Mouse (Mus musculus) heart, embryonic 11.5 days (tissue): ENCODE results near the gene Chmp1a. TPM values are rescaled to one million over a fixed set of nuclear protein-coding genes. Genes with fewer than 3 reads are reported as not detected.
"Not testable (repeated sequence)": the region's sequence is repeated elsewhere in the genome, so short reads cannot be mapped to it uniquely, and the experiment has no call there.

Experiments used
- ATAC-seq: fragments of 200-750 bp; cut with Nextera tagmentation; replicated peaks from 2 replicates; pipeline ENCODE4 v1.8.0; 2017; ENCODE audit warnings: moderate library complexity; ENCODE audit not compliant: insufficient number of reproducible peaks, low FRiP score, low TSS enrichment
- H3K27ac ChIP-seq: fragments of 300-500 bp; sonication (generic); 2 replicates; pipeline ENCODE4 v1.5.1; 2014; ENCODE audit warnings: mild to moderate bottlenecking, low read depth, low read length
- H3K27me3 ChIP-seq: fragments of 300-500 bp; sonication (generic); 2 replicates; pipeline ENCODE4 v1.6.1; 2014; ENCODE audit warnings: mild to moderate bottlenecking, low read length, mixed read lengths; ENCODE audit not compliant: control insufficient read depth, insufficient read depth
- H3K36me3 ChIP-seq: fragments of 300-500 bp; sonication (generic); 2 replicates; pipeline ENCODE4 v1.6.1; 2014; ENCODE audit warnings: mild to moderate bottlenecking, low read length, moderate library complexity, mixed read lengths; ENCODE audit not compliant: control insufficient read depth, insufficient read depth
- H3K4me1 ChIP-seq: fragments of 300-500 bp; sonication (generic); 2 replicates; pipeline ENCODE4 v1.6.1; 2014; ENCODE audit warnings: low read length; ENCODE audit not compliant: control insufficient read depth, insufficient read depth
- H3K4me2 ChIP-seq: fragments of 300-500 bp; sonication (generic); 2 replicates; pipeline ENCODE4 v1.6.1; 2014; ENCODE audit warnings: mild to moderate bottlenecking, moderate library complexity
- H3K4me3 ChIP-seq: fragments of 300-500 bp; sonication (generic); 2 replicates; pipeline ENCODE4 v1.5.1; 2014; ENCODE audit warnings: low read depth, low read length
- H3K9ac ChIP-seq: fragments of 300-500 bp; sonication (generic); 2 replicates; pipeline ENCODE4 v1.6.1; 2014; ENCODE audit warnings: mild to moderate bottlenecking, low read depth, low read length, moderate library complexity
- H3K9me3 ChIP-seq: fragments of 300-500 bp; sonication (generic); replicated peaks from 2 replicates; pipeline ENCODE4 v1.6.1; 2016; ENCODE audit warnings: low read length; ENCODE audit not compliant: control insufficient read depth
- WGBS: fragments of 180-500 bp; shearing (Covaris S2); extraction: QIAGEN DNeasy Blood & Tissue Kit; methylation state at CpG from one replicate; pipeline ENCODE4 v1.1.7; 2014; ENCODE audit not compliant: insufficient replicate concordance; 5-methylcytosine and 5-hydroxymethylcytosine counted together
- polyA plus RNA-seq: library from polyadenylated mRNA; unstranded; fragments of >200 nt; fragmentation: Nextera tagmentation; extraction: Ambion mirVana; gene quantifications from 2 replicates; pipeline ENCODE4 v1.2.1, GENCODE M21; 2014

Gene Chmp1a
- polyA plus RNA-seq, 1 experiment from 2014 or later: 63.1 TPM

DNA sequence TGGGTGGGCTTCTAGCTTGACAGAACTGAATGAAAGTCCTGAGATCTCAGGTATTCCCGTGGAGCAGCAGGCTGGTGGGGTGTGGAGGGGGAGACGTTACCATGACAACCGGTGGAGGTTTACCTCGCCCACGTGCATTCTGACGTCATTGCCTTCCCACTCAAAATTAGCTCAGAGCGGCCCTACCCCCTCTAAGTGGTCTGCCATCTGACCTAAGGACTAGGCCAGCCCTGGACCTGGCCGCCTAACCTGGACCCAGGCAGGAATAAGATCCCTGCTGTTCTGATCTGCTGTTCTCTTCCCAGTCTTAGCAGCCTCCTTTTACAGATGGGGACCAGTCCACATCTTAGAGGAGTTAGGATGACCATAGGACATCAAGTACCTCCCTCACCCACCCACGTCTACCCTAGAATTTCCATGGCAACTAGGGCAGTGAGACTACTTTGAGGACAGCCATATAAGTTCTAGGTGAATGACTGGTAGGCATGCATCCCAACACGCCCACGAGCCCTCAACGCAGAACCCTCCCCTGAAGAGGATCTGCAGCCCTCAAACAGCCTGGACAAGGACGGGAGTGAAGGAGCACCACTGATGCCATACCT, 22.5 kb upstream of the Chmp1a start:
- Histone ChIP-seq H3K9ac (peak overlapping the region; percentile 56), H3K27me3 (peaks cover 31% of the 10 kb centered on the region), H3K4me3 (peak overlapping the region; percentile 50), H3K4me1 (peaks cover 7% of the 10 kb centered on the region; the same call in 1 of the 2 replicates), H3K27ac (no peak overlapping the region), H3K4me2 (peak overlapping the region; percentile 80), H3K36me3 (no peaks in the 10 kb centered on the region), H3K9me3 (no peaks in the 10 kb centered on the region)
- ATAC-seq: no peak
- 37% methylated on average over 13 of the region's 13 CpGs for WGBS

DNA sequence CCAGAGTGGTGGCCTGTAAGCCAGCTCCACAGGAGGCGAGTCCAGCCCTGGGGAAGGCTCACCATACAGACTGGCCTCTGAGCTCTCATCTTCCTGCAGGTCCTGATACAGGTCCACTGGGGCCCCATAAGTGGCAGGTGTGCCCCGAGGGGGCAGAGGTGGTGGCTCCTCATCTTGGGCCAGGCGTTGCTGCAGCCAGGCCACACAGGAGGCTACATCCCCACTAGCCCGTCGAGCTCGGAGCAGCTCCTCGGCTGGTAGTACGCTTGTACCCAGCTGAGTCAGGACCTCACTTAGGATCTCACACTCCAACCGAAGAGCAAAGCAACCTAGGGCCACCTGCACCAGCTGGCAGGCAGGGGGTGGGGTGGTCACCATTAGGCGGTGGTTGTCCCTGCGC, 21.2 kb upstream of the Chmp1a start:
- H3K9me3 ChIP-seq: no peaks in the 10 kb centered on the region
- H3K27ac ChIP-seq: no peak overlapping the region
- H3K4me3 ChIP-seq: no peak overlapping the region
- H3K9ac ChIP-seq: no peak overlapping the region
- peaks cover 7% of the 10 kb centered on the region; the same call in 1 of the 2 replicates for H3K4me1 ChIP-seq
- H3K27me3 ChIP-seq: peaks cover 31% of the 10 kb centered on the region
- 0 out of 2 replicates have a peak, but pooled peaks cover 3% of the 10 kb centered on the region for H3K36me3 ChIP-seq
- H3K4me2 ChIP-seq: no peak overlapping the region
- ATAC-seq: no peak
- 78% methylated on average over 11 of the region's 11 CpGs for WGBS

DNA sequence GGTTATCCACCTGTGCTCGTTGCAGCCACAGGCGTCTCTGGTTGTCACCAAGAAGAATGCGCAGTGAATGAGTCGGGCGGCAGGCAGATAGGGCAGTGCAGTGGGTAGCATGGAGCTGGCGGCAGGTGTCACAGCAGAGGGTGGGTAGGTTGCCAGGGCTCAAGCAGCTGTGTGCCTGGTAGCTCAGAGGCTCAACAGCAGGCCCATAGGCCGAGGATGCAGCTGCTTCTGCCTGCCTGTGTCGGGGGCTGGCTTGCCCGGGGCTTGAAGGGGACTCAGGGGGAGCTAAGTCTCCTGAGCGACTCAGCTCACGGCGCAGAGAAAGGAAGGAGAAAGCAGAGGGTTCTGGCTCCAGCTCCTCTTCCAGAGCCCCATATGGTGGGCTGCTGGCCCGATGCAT, 20.7 kb upstream of the Chmp1a start:
- H3K9ac ChIP-seq: no peak overlapping the region
- WGBS: 52% methylated on average over 13 of the region's 13 CpGs
- no peak for ATAC-seq

DNA sequence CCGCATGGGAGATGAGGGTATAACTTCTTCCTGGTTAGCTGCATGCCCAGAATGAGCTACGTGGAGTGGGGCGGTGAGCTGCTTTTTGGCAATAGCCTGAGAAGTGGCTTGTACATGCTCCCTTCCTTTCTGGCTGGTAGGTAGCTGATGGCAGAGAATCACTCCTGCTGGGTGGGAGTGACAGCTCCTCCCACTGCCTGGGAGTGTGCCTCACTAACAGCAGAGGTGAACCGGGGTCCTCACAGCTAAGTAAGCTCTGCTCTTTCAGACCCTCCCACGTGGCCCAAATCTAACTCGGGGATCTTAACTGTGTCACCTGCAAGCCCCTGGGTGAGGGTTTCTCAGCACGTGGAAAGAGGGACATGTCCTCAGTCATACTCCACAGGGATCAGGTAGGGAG, 20.0 kb upstream of the Chmp1a start:
- Histone ChIP-seq H3K4me2 (no peak overlapping the region), H3K4me3 (no peak overlapping the region), H3K27ac (no peak overlapping the region), H3K4me1 (peaks cover 7% of the 10 kb centered on the region; the same call in 1 of the 2 replicates), H3K9me3 (no peaks in the 10 kb centered on the region), H3K9ac (no peak overlapping the region), H3K36me3 (0 out of 2 replicates have a peak, but pooled peaks cover 3% of the 10 kb centered on the region), H3K27me3 (peaks cover 31% of the 10 kb centered on the region)
- no peak for ATAC-seq
- 36% methylated on average over 7 of the region's 7 CpGs for WGBS

More for the DNA sequence above, 20.7 kb upstream of the Chmp1a start:
- H3K4me1 ChIP-seq: peaks cover 7% of the 10 kb centered on the region; the same call in 1 of the 2 replicates
- no peaks in the 10 kb centered on the region for H3K9me3 ChIP-seq
- no peak overlapping the region for H3K27ac ChIP-seq
- 0 out of 2 replicates have a peak, but pooled peaks cover 3% of the 10 kb centered on the region for H3K36me3 ChIP-seq
- no peak overlapping the region for H3K4me2 ChIP-seq
- H3K4me3 ChIP-seq: no peak overlapping the region
- peaks cover 31% of the 10 kb centered on the region for H3K27me3 ChIP-seq

DNA sequence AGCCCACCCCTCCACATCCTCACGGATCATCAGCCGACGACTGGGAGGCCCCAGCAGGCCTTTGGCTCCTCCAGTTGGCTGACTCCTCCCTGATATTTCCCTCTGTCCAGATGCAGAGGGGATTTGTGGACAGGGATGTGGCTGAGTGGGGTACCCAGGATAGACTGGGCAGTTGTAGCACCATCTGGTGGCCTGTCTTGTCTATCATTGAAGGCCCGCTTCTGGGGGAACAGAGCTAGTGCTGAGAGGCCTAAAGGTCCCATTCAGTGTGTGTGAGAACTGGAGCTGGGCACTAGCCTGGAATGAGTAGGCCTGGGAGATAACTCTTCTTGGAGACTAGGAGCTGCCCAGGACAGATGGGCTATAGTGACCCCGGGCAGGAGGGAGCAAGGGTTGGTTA, 19.2 kb upstream of the Chmp1a start:
- no peak overlapping the region for H3K27ac ChIP-seq
- H3K4me3 ChIP-seq: no peak overlapping the region
- no peaks in the 10 kb centered on the region for H3K9me3 ChIP-seq
- H3K4me2 ChIP-seq: no peak overlapping the region
- peaks cover 7% of the 10 kb centered on the region; the same call in 1 of the 2 replicates for H3K4me1 ChIP-seq
- H3K9ac ChIP-seq: no peak overlapping the region
- peaks cover 30% of the 10 kb centered on the region for H3K27me3 ChIP-seq
- ATAC-seq: no peak
- 58% methylated on average over 5 of the region's 5 CpGs for WGBS
- H3K36me3 ChIP-seq: 0 out of 2 replicates have a peak, but pooled peaks cover 3% of the 10 kb centered on the region

DNA sequence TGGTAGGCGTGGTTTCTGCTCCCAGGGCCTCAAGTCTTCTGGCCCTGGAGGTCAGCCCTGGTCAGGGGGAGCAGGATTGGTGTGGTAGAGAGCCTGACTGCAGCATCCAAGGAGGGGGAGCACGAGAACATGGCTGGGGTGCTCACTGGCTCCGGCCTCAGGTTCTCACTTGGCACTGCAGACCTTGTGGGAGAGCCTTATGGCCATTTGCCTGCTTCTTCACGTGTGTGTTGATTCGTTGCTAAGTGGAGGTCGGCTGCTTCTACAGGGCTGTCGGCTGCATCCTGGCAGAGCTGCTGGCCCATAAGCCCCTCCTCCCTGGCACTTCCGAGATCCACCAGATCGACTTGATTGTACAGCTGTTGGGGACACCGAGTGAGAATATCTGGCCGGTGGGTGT, 17.8 kb upstream of the Chmp1a start:
- H3K27me3 ChIP-seq: peaks cover 23% of the 10 kb centered on the region
- not testable (repeated sequence) for H3K9me3 ChIP-seq, H3K4me2 ChIP-seq, H3K9ac ChIP-seq, ATAC-seq, H3K36me3 ChIP-seq, H3K4me3 ChIP-seq, H3K4me1 ChIP-seq, H3K27ac ChIP-seq
- 75% methylated on average over 9 of the region's 11 CpGs for WGBS

DNA sequence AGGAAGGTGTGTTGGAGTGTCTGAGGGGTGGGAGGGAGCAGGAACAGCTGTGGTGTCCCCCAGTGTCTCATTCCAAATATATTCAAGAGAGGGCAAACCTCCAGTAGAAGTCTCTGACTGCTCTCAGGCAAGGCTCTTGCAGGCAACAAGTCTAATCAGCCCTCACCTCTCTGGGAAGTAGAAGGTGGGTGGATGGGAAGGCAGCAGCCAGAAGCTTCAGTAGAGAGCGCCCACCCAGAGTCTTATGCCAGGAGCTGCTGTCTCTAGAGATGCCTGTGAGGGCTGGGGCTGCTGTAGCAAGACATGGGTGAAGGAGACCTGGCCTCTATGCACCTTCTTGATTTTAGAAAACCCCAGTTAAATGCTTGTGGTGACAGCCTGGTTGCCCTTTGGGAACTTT, 15.9 kb upstream of the Chmp1a start:
- WGBS: 95% methylated on average over 1 of the region's 1 CpGs
- no peak for ATAC-seq
- Histone ChIP-seq H3K4me1 (peaks cover 8% of the 10 kb centered on the region), H3K9me3 (no peaks in the 10 kb centered on the region), H3K36me3 (0 out of 2 replicates have a peak, but pooled peaks cover 3% of the 10 kb centered on the region), H3K4me3 (no peak overlapping the region), H3K27ac (no peak overlapping the region), H3K9ac (no peak overlapping the region), H3K27me3 (peaks cover 7% of the 10 kb centered on the region), H3K4me2 (no peak overlapping the region)

DNA sequence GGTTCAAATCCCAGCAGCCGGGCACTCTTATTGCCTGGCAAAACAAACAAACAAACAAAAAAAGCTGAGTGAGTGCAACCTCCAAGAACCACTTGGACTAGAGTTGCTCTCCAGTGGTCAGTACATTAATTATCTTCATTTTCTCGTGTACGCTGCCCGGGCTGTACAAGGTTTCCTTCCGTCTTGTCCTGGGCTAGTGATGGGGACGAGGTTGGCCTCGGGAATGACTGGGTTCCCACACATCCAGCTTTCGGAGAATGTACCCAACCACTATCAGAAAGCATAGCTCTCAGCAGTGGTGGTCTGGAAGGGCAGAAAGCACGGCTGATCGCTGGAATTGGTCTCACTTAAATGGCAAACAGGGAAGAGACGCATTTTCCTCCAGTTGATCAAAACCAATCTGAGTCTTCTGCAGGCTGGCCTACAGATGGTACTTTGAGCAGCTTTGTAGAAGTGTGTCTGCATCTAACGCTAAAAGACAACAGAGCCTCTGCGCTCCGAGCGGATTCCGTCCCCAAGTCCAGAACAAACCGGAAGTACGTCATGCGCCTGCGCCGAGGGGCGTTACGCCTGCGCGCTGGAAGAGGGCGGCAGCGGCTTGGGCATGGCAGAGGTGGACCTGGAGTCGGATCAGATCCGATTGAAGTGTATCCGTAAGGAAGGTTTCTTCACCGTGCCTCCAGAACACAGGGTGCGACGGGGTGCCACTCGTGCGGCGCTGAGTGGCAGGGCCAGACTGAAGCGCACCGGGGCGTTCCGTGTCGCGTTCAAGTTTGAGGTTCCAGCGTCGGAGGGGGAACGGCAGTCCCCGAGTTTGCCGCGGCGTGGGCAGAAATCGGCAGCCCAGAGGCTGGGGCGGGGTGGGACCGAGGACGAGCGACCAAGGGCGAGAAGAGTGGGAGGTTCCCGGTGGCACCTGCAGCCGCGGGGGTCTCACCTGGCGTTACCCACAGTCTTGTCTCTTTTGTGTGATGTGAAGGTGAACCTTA, 12.0 kb upstream of the Chmp1a start, which contains the start of gene Cdk10:
Gene Cdk10, plus strand, starts transcription at position 565 of the 989 bp plus-strand sequence.
- ATAC-seq: peak; percentile 83
- Histone ChIP-seq H3K4me1 (peaks cover 8% of the 10 kb centered on the region), H3K27ac (peak within 1 kb of the TSS; percentile 73), H3K4me3 (peak within 1 kb of the TSS; percentile 84), H3K36me3 (0 out of 2 replicates have a peak, but pooled peaks cover 3% of the 10 kb centered on the region), H3K9me3 (no peaks in the 10 kb centered on the region), H3K27me3 (no peaks in the 10 kb centered on the region), H3K9ac (peak within 1 kb of the TSS; percentile 90), H3K4me2 (peak within 1 kb of the TSS; percentile 98)
- 3% methylated on average over 59 of the region's 59 CpGs for WGBS
